Mouse (Mus musculus) thymus, postnatal 14 days (tissue): ENCODE data around the gene Cope.
A peak's percentile ranks its signal among the peaks of the same experiment; 100 is the strongest.

Source experiments
- DNase-seq: peaks from one replicate; pipeline ENCODE4 v3.0.0; 2021

Cope gene

DNA sequence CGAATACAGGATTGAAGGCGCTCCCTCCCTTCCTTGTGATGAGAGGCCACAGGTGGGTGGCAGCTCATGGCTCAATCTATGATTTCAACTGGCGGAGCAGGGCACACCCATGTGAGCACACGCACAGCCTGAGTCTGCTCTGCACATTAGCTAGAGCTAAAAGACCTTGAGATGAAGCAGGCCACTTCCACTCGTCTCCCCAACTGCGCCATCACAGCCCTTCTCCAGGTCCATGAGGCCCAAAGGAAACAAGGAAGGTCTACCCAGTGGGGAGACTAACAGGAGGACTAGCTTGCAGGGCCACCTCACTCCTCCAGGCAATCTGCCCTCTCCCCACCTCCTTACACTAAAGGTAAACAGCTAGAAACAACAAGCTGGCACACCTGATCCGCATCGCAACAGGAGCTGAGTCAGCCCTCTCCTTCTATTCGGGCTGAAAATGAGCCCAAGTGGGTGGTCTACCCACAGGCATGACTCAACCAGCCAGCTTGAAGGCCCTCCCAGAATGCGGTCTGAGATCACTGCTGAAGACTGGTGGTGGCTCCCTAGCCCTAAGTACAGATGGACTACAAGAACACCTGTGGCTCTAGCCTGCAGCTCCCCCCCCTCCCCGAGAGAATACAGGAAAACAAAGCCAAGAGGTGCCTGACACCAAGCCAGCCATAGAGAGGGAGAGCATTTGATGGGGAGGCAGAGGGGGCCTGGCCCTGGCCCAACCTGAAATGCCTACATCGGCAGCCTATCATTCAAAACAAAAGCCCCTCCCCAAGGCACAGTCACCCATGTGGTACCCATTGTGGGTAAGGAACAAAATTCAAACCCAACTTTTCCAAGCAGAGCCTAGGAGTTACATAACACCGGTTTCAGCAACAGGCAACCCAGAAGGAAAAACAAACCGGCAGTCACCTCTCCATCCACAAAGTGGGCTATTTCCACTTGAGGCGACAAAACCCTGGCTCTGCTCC is 49.0 kb downstream of the Cope start:
- peak; percentile 18 for DNase-seq

DNA sequence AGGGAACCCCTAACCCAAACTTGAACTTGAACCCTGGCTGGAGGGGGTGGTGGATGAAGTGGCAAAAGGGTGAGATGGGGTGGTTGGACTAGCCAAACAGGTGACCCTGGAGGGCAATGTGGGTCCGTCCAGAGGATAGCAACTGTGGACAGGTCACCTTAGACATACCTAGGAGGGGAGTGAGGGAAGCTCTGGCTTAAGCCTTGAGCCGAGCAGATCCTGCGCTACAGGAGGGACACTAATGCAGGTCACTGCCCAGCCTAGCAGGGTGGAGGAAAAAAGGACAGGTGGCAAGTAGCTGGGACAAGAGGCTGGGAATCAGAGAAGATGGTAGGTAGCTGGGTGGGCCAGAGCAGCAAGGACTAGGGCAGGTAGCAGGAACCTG is 49.7 kb downstream of the Cope start:
- DNase-seq, result no peak

DNA sequence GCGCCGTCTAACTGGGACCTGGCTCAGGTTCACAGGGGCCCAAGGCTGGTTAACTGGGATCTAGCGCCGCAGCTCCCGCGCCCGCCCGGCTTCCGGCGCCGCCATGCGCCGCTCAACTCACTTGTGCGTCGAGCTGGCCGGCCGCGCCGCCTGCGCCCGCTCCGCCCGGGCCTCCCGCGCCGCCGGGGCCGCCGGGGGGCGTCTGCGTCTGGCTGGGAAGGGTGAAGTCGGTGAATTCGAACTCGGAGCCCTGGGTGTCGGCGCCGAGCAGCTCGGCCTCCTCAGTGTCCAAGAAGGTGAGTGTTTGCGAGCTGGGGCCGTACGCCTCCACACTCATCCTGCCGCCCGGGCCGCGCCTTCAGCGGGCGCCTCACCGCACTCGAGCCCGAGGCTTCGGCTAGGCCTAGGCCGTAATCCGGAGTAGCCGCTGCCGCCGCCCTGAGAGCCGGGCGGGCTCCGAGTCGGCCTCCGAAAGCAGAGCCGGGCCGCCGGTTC is 50.4 kb downstream of the Cope start:
- peak; percentile 71 for DNase-seq

DNA sequence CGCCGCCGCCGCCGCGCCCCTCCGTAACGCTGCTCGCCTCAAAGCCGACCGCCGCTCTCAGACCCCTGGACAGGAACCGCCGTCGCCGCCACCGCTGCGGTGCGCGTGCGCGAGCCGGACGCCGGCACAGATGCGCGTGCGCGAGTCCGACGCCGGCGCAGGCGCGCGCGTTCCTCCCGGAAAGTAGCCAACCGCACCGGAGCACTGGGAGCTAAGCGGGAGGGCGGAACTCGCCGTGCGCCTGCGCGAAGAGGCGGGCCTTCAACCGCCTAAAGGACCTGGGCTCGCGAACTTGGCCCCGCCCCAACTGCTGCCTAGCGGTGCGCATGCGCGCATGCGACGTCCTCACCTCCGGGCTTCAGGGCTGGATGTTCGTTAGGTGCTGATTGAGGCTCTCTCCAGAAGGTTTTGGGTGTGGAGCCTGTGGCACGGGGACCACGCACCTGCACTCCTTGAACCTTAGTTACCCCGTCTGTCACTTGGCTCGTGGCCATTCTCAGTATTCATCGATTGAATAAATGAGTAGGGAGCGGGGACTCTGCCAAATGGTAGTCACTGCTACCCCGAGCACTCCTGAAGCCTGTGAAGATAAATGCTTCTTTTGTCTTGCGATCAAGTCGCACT is 51.0 kb downstream of the Cope start, which contains the start of gene Upf1:
Gene Upf1 (minus strand): TSS at position 85 of the 624 bp plus-strand sequence.
- peak; percentile 100 for DNase-seq

DNA sequence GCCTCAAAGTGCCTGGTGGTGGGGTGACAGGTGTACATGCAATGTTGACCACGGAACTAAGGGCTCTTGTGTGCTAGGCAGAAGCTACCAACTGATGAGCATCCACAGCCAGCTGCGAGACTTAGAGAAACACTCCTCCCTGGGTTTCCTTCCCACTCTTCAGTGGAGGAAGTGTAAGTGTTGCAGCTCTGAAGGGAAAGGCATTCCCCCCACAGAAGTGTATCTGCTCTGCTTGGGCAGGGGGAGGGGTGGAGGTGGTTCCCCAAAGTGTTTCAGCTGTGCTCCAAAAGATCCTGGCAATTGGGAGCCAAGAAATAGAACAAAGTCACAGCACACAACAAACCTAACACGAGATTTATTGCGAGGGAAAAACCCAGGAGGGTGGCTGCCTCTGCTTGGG is 51.7 kb downstream of the Cope start:
- DNase-seq, result no peak

DNA sequence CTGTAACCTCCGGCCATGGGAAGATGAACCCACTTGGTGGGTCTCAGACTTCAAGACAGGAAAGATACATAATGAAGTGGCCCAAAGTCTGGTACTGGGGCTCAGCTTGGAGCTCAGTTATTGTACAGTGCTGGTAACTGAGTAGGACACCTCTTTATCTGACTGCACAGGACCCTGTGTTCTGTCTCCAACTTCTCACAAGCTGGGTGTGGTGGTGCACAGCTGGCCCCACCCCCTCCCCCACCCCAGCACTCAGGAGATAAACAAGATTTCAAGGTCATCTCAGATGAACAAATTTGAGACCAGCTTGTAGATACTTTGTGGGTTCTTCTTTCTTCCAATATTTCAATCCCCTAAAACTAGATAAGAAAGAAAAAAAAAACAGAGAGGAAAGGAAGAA is 53.8 kb downstream of the Cope start:
- no peak for DNase-seq

DNA sequence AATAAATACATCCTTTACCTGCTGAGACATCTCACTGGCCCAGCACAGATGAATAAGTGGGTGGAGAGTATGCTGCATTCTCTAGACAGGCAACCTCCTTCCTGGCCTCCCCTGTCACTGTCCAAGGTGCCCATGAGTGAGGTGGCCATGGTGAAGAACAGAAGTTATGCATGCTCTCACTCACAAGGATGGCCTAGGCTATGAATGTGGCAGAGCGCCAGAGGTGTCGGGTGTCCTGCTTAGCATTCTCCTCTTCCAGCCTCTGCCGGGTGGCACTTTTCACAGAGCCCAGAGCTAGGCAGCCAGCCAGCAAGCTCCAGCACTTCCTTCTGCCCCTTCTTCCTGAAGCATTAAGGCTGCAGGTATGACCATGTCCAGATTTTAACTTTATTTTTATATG is 57.1 kb downstream of the Cope start:
- no peak for DNase-seq

DNA sequence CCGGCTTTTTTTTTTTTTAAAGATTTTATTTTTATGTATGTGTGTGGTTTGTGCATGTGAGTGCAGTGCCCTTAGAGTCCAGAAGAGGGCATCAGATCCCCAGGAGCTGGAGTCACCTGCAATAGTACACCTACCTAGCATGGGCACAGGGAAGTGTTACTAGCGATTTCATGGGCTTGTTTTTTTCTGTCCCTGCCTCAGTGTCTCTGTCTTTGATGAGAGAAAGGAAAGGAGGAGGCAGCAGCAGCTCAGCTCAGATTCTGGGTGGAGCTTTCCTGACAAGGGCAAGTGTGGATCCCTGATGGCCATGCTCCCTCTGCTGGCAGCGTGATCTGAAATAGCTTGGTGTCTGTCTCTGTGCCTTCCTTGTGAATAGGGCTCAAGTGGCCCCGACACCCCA is 58.5 kb downstream of the Cope start:
- peak; percentile 40 for DNase-seq

DNA sequence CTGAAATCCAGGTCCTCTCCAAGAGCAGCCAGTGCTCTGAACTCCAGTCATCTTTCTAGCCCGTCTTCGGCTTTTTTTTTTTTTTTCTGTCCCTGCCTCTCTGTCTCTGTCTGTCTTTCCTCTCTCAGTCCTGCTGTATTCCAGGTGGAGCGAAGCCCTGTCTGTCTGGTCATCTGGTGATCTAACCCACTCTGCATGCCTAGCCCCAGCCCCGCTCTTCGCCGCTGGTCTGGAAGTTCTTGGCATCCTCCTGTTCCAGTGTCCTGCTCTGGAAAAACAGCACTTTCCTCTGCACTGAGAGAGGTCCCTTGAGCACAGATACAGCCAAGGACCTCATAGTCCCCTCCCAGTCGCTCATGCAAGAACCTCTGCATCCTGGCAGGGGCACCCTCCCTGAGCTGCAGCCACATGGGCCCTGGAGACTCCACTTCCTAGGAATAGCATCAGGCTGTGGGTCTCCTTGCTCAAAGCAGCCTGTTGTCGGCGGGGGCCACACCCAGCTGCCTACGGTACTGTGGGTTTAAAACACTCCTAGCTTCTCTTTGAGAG is 59.2 kb downstream of the Cope start:
- no peak for DNase-seq
